Mouse (Mus musculus) MN1 (cell line): ENCODE results near the gene Sh3gl2.

Experiments used
- DNase-seq: peaks from one replicate; pipeline ENCODE4 v3.0.0-alpha.2; 2016; ENCODE audit warnings: low spot score

The Sh3gl2 gene

GRCm38 (mm10) chr4:85618746-85619145 is 413.8 kb downstream of the Sh3gl2 start:
- no peak for DNase-seq

GRCm38 (mm10) chr4:85619261-85619660 is 414.3 kb downstream of the Sh3gl2 start:
- DNase-seq, result no peak

GRCm38 (mm10) chr4:85629381-85629780 is 424.5 kb downstream of the Sh3gl2 start:
- DNase-seq, result no peak

GRCm38 (mm10) chr4:85669271-85669670 is 464.3 kb downstream of the Sh3gl2 start:
- DNase-seq, result no peak

- no peak for DNase-seq
These were observed 464.8 kb downstream of the Sh3gl2 start for GRCm38 (mm10) chr4:85669735-85670134.

- DNase-seq, result no peak
These were observed 467.4 kb downstream of the Sh3gl2 start for GRCm38 (mm10) chr4:85672290-85672689.

GRCm38 (mm10) chr4:85677621-85678020 is 472.7 kb downstream of the Sh3gl2 start:
- no peak for DNase-seq

- no peak for DNase-seq
These were observed 481.2 kb downstream of the Sh3gl2 start for GRCm38 (mm10) chr4:85686160-85686559.
